Mouse (Mus musculus) kidney, postnatal 36 days (tissue): ENCODE measurements around the gene Fgfr2.
A peak's percentile ranks its signal among the peaks of the same experiment; 100 is the strongest.

Experiments used
- DNase-seq, 2 experiments: peaks; one replicate each; pipeline ENCODE4 v3.0.0; 2021 to 2022; ENCODE audit warnings: mixed read lengths in 2 of 2

The Fgfr2 gene

GRCm38 (mm10) chr7:130949331-130949751, 2173.8 kb downstream of the Fgfr2 start:
- peak; percentile 57 to 70 for DNase-seq

- peak in 1 of 2 experiments; percentile 43 for DNase-seq
Measured at GRCm38 (mm10) chr7:130948563-130949208, 2174.5 kb downstream of the Fgfr2 start.

- no peak for DNase-seq
Measured at GRCm38 (mm10) chr7:130946303-130946702, 2176.8 kb downstream of the Fgfr2 start.

- no peak for DNase-seq
Measured at GRCm38 (mm10) chr7:130945730-130946129, 2177.4 kb downstream of the Fgfr2 start.

- no peak for DNase-seq
Measured at GRCm38 (mm10) chr7:130944766-130945475, 2178.2 kb downstream of the Fgfr2 start.

GRCm38 (mm10) chr7:130943280-130943895, 2179.8 kb downstream of the Fgfr2 start:
- DNase-seq: no peak

- DNase-seq: no peak
Measured at GRCm38 (mm10) chr7:130940733-130941132, 2182.4 kb downstream of the Fgfr2 start.

GRCm38 (mm10) chr7:130938896-130939295, 2184.3 kb downstream of the Fgfr2 start:
- DNase-seq: peak; percentile 24 to 56

GRCm38 (mm10) chr7:130938005-130938404, 2185.1 kb downstream of the Fgfr2 start:
- peak; percentile 43 to 54 for DNase-seq

- DNase-seq: peak; percentile 23 to 44
Measured at GRCm38 (mm10) chr7:130937266-130937841, 2185.8 kb downstream of the Fgfr2 start.

GRCm38 (mm10) chr7:130936472-130936951, 2186.6 kb downstream of the Fgfr2 start:
- DNase-seq: peak; percentile 62 to 81

- DNase-seq: peak; percentile 78 to 89
Measured at GRCm38 (mm10) chr7:130935793-130936471, 2187.2 kb downstream of the Fgfr2 start, which contains the start of gene Htra1. Gene Htra1 (plus strand): TSS chr7:130936111.

- DNase-seq: no peak
Measured at GRCm38 (mm10) chr7:130935421-130935792, 2187.7 kb downstream of the Fgfr2 start.

GRCm38 (mm10) chr7:130934654-130935053, 2188.5 kb downstream of the Fgfr2 start:
- DNase-seq: no peak

GRCm38 (mm10) chr7:130932921-130933320, 2190.2 kb downstream of the Fgfr2 start:
- no peak for DNase-seq

- DNase-seq: peak in 1 of 2 experiments; percentile 37
Measured at GRCm38 (mm10) chr7:130930401-130930800, 2192.7 kb downstream of the Fgfr2 start.

GRCm38 (mm10) chr7:130922981-130923731, 2200.0 kb downstream of the Fgfr2 start:
- DNase-seq: no peak

- no peak for DNase-seq
Measured at GRCm38 (mm10) chr7:130918260-130918659, 2204.9 kb downstream of the Fgfr2 start.

GRCm38 (mm10) chr7:130914693-130915363, 2208.3 kb downstream of the Fgfr2 start:
- DNase-seq: peak; percentile 53 to 62

GRCm38 (mm10) chr7:130910841-130911240, 2212.3 kb downstream of the Fgfr2 start:
- no peak for DNase-seq
